ENCODE assay signal across 8 mouse cellular contexts in genomic region chr10:85598093-85598599, GRCm38 (mm10).
DNase-seq lines count a peak whose midpoint lies in the region; ATAC-seq and TF ChIP-seq lines count a peak whose summit lies in the region.

No protein-coding gene starts in this region.

- 0 out of 2 replicates have a peak overlapping the region, but pooled peaks have one; percentile 16 for H3K4me3 ChIP-seq in brown adipose tissue, adult 24 weeks (ENCODE audit: insufficient read depth, low read depth, low read length)
- peak overlapping the region; percentile 55 for H3K4me3 ChIP-seq in forebrain, embryonic 16.5 days (replicated peaks; ENCODE audit: low read length)
- H3K4me3 ChIP-seq in midbrain, embryonic 14.5 days (replicated peaks; ENCODE audit: low read depth, low read length): peak overlapping the region; percentile 53

- WGBS in forebrain, embryonic 16.5 days: 26% methylated on average over 9 of the region's 9 CpGs
- WGBS in midbrain, embryonic 14.5 days: 49% methylated on average over 9 of the region's 9 CpGs

- no peak for TF ChIP-seq CTCF in Patski (IDR thresholded peaks at IDR 0.05)

- peaks cover 5% of the 10 kb centered on the region; the same call in 1 of the 2 replicates for H3K4me1 ChIP-seq in brown adipose tissue, adult 24 weeks (ENCODE audit: control insufficient read depth, insufficient read depth, insufficient read length, low read length)
- peaks cover 9% of the 10 kb centered on the region for H3K4me1 ChIP-seq in forebrain, embryonic 16.5 days (replicated peaks; ENCODE audit: control insufficient read depth, insufficient read depth, low read length)
- peaks cover 8% of the 10 kb centered on the region for H3K4me1 ChIP-seq in midbrain, embryonic 14.5 days (ENCODE audit: control insufficient read depth, insufficient read depth, low read length)

- peak overlapping the region; percentile 68 for H3K9ac ChIP-seq in forebrain, embryonic 16.5 days (replicated peaks; ENCODE audit: low read depth, low read length)
- peak overlapping the region; percentile 68 for H3K9ac ChIP-seq in midbrain, embryonic 14.5 days (replicated peaks; ENCODE audit: low read length)

- DNase-seq in Patski (ENCODE audit: low read depth, low spot score) (peak; percentile 80), adipocyte (ENCODE audit: low spot score) (no peak)
- DNase-seq in heart, postnatal 14 days: peak; percentile 15 to 43
- peak; percentile 46 to 63 for DNase-seq in left cerebral cortex, postnatal 14 days (ENCODE audit: low spot score in 2 of 2)
- peak; percentile 59 for DNase-seq in midbrain, embryonic 14.5 days

- in situ Hi-C loops in Patski (cut with MboI; ENCODE audit: low pct_unique_long_range_greater_than_20kb): no loop called here

- CTCF ChIA-PET in Patski (lab: Charles Lee): interaction anchor here (1.3 kb wide), 1 partner anchor 10 kb away, joined by 3 read pairs; no protein-coding TSS in a partner anchor

- POLR2A ChIA-PET in Patski (lab: Charles Lee): no interaction called here

- no peak overlapping the region for H3K27ac ChIP-seq in brown adipose tissue, adult 24 weeks (replicated peaks; ENCODE audit: low read depth, low read length)
- peak overlapping the region; percentile 52; the same call in 1 of the 2 replicates for H3K27ac ChIP-seq in forebrain, embryonic 16.5 days (ENCODE audit: low read length)
- H3K27ac ChIP-seq in midbrain, embryonic 14.5 days (replicated peaks; ENCODE audit: low read depth, low read length): peak overlapping the region; percentile 81

- H3K27me3 ChIP-seq in Patski: no peaks in the 10 kb centered on the region
- H3K27me3 ChIP-seq in forebrain, embryonic 16.5 days (replicated peaks; ENCODE audit: control insufficient read depth, insufficient read depth, low read length): no peaks in the 10 kb centered on the region
- H3K27me3 ChIP-seq in midbrain, embryonic 14.5 days (ENCODE audit: control insufficient read depth, insufficient read depth, low read length): no peaks in the 10 kb centered on the region

- no peaks in the 10 kb centered on the region for H3K36me3 ChIP-seq in forebrain, embryonic 16.5 days (ENCODE audit: control insufficient read depth, insufficient read depth)
- H3K36me3 ChIP-seq in midbrain, embryonic 14.5 days (ENCODE audit: control insufficient read depth, insufficient read depth, low read length): no peaks in the 10 kb centered on the region

- peak overlapping the region; percentile 83 for H3K4me2 ChIP-seq in forebrain, embryonic 16.5 days (ENCODE audit: low read length)
- H3K4me2 ChIP-seq in midbrain, embryonic 14.5 days (ENCODE audit: low read length): peak overlapping the region; percentile 75

- H3K9me3 ChIP-seq in forebrain, embryonic 16.5 days (ENCODE audit: control insufficient read depth, low read length): no peaks in the 10 kb centered on the region
- no peaks in the 10 kb centered on the region for H3K9me3 ChIP-seq in midbrain, embryonic 14.5 days (ENCODE audit: control insufficient read depth, low read length)

- peak; percentile 72 for ATAC-seq in Patski
- ATAC-seq in forebrain, embryonic 16.5 days: peak; percentile 83
- ATAC-seq in midbrain, embryonic 14.5 days (ENCODE audit: low FRiP score, low TSS enrichment): peak; percentile 12; the same call in 1 of the 2 replicates
- no peak for ATAC-seq in inflammation-experienced regulatory T-cells, adult 6 months

- intact Hi-C loops in heart, postnatal 14 days (cut with DNase I): no loop called here
- intact Hi-C loops in left cerebral cortex, postnatal 14 days (cut with DNase I): no loop called here
